Mouse (Mus musculus): ENCODE results near the gene Nt5e. TPM values are rescaled to one million over a fixed set of nuclear protein-coding genes. Genes with fewer than 3 reads are reported as not detected.

The Nt5e gene
- total RNA-seq, 1 experiment = 14.8 TPM

DNA sequence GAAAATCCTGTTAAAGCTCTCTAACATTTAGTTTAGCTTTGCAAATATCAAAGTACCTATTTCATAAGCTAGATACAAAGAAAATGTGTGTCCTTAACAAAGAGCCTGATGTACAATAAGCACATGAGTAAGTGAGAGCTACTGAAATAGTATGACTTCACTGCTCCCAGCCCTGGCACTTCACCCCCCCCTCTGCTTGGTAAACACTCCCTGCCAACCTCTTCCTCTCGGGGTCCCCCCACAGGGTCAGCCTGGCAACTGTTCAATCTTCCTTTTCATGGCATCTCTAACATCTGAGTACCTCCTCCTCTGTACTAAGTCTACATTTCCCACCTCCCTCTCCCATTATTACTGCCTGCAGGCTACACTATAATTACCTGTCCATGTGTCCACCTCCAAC, 89.8 kb downstream of the Nt5e start:
- in situ Hi-C loops (cut with MboI; ENCODE audit: low sequenced_read_pairs in 2 of 2, unreplicated experiment in 2 of 2) = no loop called here
- no peaks in the 10 kb centered on the region for H3K36me3 ChIP-seq (ENCODE audit: control insufficient read depth, insufficient read depth, low read length, poor library complexity, severe bottlenecking)
- H3K4me3 ChIP-seq (ENCODE audit: insufficient read depth in 1 of 2, low read depth in 1 of 2, low read length in 2 of 2, poor library complexity in 1 of 2, severe bottlenecking in 1 of 2) = no peak overlapping the region
- no peak overlapping the region for H3K27ac ChIP-seq (ENCODE audit: insufficient read depth, low read depth, low read length, poor library complexity, severe bottlenecking)
- TF ChIP-seq MAFK (IDR thresholded peaks at IDR 0.05; ENCODE audit: insufficient read depth, low read depth, low read length) (no peak), CHD2 (IDR thresholded peaks at IDR 0.05; ENCODE audit: low read depth, low read length) (no peak), ZC3H11A (IDR thresholded peaks at IDR 0.05; ENCODE audit: borderline replicate concordance, low read depth, low read length) (no peak), HCFC1 (IDR thresholded peaks at IDR 0.05; ENCODE audit: borderline replicate concordance, insufficient read depth, low read length) (no peak), ZNF384 (IDR thresholded peaks at IDR 0.05; ENCODE audit: low read depth, low read length) (no peak)
- H3K9ac ChIP-seq (ENCODE audit: insufficient read depth, low read depth, low read length, poor library complexity, severe bottlenecking) = no peak overlapping the region
- H3K4me1 ChIP-seq (ENCODE audit: control insufficient read depth in 2 of 2, insufficient read depth in 2 of 2, low read length in 2 of 2, poor library complexity in 1 of 2) = peaks cover 0 to 2% of the 10 kb centered on the region in 2 experiments; a peak in 2 of 4 replicates
- no peaks in the 10 kb centered on the region for H3K9me3 ChIP-seq (ENCODE audit: control insufficient read depth, insufficient read depth, low read depth, low read length)
- no peak for DNase-seq (ENCODE audit: low read depth, low spot score)

Other genes with a start within 250 kb of the Nt5e start
- gene Snx14, start 111.8 kb downstream of the Nt5e start, total RNA-seq (2012; rRNA removed) = 35.2 and 37.5 TPM in 2 replicates
- 0.74 and 1.3 TPM in 2 replicates for gene Gm20537, start 129.4 kb downstream of the Nt5e start, total RNA-seq (2012; rRNA removed)
- 113 and 144 TPM in 2 replicates for gene Syncrip, start 155.4 kb downstream of the Nt5e start, total RNA-seq (2012; rRNA removed)
- gene Zfp949, start 220.8 kb downstream of the Nt5e start, total RNA-seq (2012; rRNA removed) = 7.1 and 8.9 TPM in 2 replicates